Mouse (Mus musculus): ENCODE results near the gene Mtf1.

Gene Mtf1

DNA sequence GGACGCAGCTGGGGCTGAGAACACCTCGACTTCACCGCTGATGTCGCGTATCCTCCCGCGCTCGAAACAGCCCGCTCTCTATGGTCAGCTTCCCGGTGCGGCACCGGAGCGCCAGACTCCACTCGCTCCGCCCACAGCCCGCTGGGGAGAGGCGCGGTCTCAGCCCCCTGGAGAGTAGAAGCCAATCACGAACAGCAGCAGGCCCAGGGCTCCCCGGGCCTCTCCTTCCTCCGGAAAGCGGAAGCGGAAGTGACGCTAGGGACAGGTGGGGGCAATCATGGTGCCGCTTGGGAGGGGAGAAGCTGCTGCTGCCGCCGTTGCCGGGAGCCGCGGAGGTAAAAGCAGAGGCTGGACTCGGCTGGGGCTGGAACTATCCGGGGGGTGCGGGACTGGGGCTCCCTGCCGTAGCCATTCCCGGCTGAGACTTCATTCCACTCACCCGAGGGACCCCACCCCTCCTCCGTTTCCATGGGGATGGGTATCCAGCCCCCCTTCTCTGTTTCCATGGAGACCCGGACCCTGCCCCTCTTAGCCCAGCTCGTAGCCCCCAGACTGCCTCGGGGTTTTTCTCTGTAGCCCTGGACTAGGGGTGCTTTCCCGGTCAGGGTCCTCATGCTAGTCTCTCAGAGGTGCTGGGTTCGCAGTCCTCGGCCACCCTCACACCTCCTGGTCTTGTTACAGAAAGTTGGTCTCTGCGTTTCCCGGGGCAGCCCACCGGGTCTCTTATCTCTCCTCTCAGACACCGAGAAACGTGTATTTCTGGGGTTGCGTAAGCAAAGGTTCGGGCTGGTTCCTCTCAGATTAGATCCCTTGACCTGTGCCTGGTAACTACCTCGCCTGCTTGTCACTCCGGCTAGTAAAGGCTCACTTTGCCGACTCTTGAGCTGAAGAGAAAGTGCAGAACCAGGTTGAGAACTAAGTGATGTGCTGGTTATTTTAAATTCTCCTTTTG lies 681 bp downstream of the Mtf1 start:
- peak; percentile 98 for DNase-seq

- DNase-seq = no peak
Measured at GRCm38 (mm10) chr4:124803406-124803805, 1.5 kb downstream of the Mtf1 start.

GRCm38 (mm10) chr4:124808511-124808910 lies 6.6 kb downstream of the Mtf1 start:
- no peak for DNase-seq

DNA sequence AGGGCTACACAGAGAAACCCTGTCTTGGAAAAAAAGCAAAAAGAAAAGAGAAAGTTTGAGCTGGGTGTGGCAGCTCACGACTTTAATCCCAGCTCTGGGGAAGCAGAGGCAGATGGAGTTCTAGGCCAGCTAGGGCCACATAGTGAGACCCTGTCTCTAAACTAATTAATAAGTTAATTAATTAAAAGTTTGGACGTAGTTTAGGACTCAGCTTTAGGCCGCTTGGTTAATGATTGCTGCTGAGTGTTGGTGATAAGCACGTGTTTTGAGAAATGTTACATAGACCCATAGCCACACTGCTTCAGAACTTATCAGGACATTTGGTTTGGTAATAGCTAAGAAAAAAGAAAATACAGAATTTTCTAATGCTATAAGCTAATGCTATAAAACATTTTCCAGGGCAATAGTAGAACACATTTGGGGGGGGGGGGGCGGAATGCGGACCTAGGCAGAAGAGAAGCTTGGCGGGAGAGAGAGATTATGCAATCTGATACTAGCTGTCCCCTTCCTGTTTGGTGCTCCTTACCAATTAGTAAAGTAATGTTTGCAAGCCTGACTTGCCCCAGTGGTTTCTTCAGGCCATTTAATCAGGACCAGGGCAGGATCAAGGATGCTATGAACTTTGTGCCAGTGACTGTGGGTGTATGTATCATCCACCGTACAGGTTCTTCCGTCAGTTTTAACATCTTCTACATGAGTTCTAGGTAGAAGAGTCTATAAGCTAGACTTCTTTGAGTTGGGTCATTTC lies 7.4 kb downstream of the Mtf1 start:
- no peak for DNase-seq

GRCm38 (mm10) chr4:124810056-124810455 lies 8.2 kb downstream of the Mtf1 start:
- no peak for DNase-seq

- no peak for DNase-seq
Measured at GRCm38 (mm10) chr4:124811347-124811975, 9.6 kb downstream of the Mtf1 start.

GRCm38 (mm10) chr4:124815901-124816300 lies 14.0 kb downstream of the Mtf1 start:
- no peak for DNase-seq

DNA sequence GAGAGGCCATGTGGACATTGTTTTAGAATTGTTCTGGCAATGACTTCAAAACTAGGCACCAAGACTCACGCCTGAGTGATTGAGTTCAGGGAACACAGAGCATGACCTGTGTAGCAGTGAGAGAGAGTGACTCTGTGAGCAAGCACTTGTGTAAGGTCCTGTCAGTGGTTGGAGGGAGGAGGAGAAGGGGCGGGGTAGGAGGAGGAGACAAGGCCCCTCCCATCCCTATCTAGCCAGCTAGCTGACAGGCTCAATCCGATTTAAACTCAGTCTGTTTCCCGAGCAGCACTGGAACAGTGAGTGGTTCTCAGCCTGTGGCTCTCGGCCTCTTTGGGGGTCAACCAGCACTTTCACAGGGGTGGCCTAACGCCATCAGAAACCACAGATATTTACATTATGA lies 15.9 kb downstream of the Mtf1 start:
- DNase-seq = peak; percentile 78

GRCm38 (mm10) chr4:124818832-124819231 lies 16.9 kb downstream of the Mtf1 start:
- DNase-seq = no peak

DNA sequence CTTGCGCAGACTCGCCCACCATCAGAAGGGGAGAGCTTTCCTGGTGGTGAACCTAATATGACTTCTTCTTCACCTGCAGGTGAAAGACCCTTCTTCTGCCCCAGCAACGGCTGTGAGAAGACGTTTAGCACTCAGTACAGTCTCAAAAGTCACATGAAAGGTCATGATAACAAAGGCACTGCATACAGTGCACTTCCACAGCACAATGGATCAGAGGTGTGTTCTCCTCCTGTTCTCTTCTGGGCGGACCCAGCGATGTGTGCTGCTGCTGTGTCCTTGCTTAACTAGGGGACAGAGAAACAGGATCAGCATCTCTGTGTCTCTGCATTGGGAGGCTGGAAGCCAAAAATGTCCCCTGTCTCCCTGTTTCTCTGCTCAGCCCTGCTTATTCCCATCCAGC lies 23.1 kb downstream of the Mtf1 start:
- no peak for DNase-seq

DNA sequence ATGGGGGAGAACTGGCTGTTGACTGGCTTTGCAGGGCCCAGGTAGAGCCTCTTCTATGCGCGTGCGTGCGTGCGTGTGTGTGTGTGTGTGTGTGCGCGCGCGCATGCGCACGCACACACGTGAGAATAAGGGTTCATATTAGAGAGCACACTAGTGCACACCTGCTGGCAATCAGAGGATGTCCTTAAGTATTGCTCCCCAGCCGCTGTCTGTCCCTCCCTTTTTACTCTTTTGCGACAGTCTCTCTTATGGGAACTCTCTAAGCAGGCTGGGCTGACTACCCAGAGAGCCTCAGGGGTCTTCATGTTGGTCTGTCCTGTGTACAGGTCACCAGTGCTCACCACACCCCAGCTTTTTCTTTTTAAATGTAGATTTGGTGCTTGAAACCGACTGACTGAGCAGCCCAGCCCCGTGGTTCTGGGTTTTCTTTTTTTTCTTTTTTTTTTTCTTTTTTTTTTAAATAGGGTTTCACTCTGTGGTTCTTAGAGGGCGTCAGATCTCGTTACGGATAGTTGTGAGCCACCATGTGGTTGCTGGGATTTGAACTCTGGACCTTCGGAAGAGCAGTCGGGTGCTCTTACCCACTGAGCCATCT lies 23.6 kb downstream of the Mtf1 start:
- no peak for DNase-seq

- DNase-seq = no peak
Measured at GRCm38 (mm10) chr4:124829671-124830070, 27.8 kb downstream of the Mtf1 start.

DNA sequence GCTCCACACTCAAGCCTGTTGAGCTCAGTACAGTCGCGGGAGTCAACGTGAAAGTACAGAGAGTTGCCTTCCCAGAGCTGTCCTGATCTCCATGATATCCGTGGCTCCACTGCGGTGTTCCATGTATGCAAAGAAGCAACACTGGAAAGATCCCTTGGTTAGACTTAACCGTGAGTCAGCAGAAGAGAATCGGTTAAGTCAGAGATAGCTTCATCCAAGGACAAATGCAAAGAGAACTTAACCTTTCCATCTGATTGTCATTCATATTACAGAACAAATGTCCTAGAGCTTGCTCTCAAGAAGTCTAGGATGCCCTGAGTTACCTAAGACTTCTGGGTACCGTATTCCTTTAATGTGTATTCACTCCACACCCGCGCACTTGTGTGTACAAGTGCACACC lies 30.9 kb downstream of the Mtf1 start:
- no peak for DNase-seq

GRCm38 (mm10) chr4:124838035-124838700 lies 36.3 kb downstream of the Mtf1 start:
- no peak for DNase-seq

- DNase-seq = no peak
Measured at GRCm38 (mm10) chr4:124840998-124841397, 39.1 kb downstream of the Mtf1 start.

GRCm38 (mm10) chr4:124843493-124843892 lies 41.6 kb downstream of the Mtf1 start:
- DNase-seq = peak; percentile 51

DNA sequence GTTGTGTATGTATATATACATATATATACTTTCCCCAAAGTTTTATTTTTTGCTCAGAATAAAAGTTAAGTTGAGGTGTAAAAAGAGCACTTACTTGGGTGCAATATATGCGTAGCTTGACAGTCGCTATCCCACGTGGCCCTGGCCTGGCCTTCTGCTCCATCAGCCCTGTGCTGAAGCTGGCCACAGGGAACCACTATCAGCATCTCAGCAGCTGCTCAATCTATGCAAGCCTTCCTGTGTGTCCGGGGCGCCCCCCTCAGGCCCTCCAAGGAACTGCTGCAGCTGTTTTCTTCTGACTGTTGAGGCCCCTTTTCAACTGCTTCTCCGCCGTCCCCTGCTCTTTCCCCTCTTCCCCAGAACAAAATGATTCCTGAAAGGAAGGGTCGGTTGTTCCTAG lies 45.7 kb downstream of the Mtf1 start:
- peak; percentile 90 for DNase-seq

DNA sequence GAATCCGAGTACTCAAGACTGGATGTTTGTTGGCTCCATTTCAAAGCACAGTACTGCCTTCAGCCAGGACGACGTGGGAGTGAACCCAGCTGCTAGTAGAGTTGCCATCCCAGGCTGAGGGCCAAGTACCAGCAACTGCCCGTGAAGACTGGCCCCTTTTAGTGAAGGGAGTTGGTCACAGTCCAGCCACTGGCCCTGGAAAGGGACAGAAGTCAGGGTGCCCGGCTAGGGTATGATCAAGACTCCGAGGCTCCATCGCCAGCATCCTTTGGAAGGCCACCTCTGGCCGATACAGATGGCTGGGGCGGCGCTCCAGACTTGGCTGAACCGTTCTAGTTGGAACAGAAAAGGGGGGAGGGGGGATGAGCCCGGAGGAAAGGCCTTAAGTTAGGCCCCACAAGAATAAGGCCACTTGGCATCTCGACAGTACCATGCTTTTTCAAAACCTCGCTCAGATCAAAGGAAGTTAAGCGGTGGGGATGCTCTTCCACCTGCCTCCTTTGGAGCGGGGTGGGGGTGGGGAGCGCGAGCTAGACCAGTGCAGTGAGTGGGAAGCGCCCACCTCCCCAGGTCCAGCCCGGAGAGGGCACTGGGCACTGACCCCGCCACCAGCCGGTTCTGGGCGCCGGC lies 47.8 kb downstream of the Mtf1 start:
- peak; percentile 76 for DNase-seq

DNA sequence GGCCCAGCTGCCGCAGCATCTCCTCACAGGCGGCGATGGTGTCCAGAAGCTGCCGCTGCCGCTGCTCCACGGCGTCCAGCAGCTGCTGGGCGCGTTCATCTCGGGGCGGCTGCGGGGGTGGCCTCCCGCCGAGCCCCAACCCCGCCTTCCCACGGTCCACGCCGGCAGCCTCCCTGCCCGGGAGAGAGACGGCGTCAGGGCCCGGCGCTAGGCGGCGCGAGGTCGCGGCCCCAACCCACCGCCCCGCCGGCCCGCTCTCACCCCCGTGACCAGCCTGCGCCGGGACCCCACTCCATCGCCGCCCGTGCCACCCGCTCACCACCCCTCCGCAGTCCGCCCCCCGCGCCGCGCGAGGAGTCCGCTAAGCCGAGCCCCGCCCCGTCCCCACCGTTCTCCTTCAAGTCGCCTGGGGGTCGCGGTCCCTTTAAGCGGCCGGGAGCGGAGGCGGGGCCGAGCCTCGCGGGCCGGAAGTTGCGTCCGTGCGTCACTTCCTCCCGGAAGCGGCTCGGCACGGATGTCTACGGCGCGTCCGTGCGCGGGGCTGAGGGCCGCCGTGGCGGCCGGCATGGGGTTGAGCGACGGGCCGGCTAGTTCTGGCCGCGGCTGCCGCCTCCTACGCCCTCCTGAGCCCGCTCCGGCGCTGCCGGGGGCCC lies 48.5 kb downstream of the Mtf1 start, which contains the start of gene Yrdc:
TSS of gene Yrdc (plus strand) at position 419 of the 653 bp plus-strand sequence.
- peak; percentile 97 for DNase-seq

- peak; percentile 85 for DNase-seq
Measured at GRCm38 (mm10) chr4:124850933-124851658, 49.2 kb downstream of the Mtf1 start, which contains the start of gene 1110065P20Rik. TSS of gene 1110065P20Rik (minus strand) at chr4:124851196.

GRCm38 (mm10) chr4:124856294-124856693 lies 54.4 kb downstream of the Mtf1 start:
- no peak for DNase-seq

All from lung, postnatal 10 days (tissue).